Comparison of ENCODE assay signal across 22 mouse cellular contexts in the genomic region with DNA sequence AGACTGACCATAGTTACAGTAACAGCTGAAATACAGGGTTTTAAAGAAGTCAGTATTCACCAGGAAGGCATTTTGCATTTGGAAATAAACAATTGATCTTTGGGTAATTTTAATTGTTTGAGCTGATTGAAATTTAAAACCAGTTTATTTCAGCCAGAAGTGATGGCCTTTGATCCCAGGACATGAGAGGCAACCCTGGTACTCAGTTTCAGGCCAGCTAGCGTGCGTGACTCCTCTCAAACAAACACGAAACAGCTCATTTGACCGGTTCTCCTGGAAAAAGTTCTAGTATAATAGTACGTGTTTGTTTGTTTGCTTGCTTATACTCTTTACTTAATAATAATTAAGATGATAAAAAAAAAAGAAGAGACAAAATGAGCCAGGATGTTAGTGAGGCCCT.
A peak's percentile ranks its signal among the peaks of the same experiment; 100 is the strongest.
DNase-seq lines count a peak whose midpoint lies in the region; TF ChIP-seq lines count a peak whose summit lies in the region.
"Had no signal": no experiment of that assay in that cellular context is flagged by ENCODE, and none has a peak within 500 bp of the region (broad histone marks: within the 10 kb centered on the region; RNA-seq: fewer than 3 reads in every experiment).

No protein-coding gene starts in this region.

- peaks cover 5% of the 10 kb centered on the region for H3K9me3 ChIP-seq in ES-Bruce4 (replicated peaks; ENCODE audit: control insufficient read depth, insufficient read depth, low read length, poor library complexity, severe bottlenecking)
- H3K9me3 ChIP-seq: embryonic facial prominence, embryonic 13.5 days; embryonic facial prominence, embryonic 15.5 days; forebrain, embryonic 10.5 days; forebrain, embryonic 12.5 days had no signal

- no peak for TF ChIP-seq CTCF in heart, adult 2 months (IDR thresholded peaks at IDR 0.05)
- TF ChIP-seq CTCF in kidney, adult 2 months (conservative IDR thresholded peaks at IDR 0.05; ENCODE audit: insufficient read depth, insufficient read length, low read depth, low read length) = no peak
- no peak for TF ChIP-seq CTCF in ES-Bruce4 (IDR thresholded peaks at IDR 0.05; ENCODE audit: low read depth, low read length)

- no peak for TF ChIP-seq POLR2A in heart, adult 2 months (IDR thresholded peaks at IDR 0.05; ENCODE audit: insufficient read depth, low read depth, low read length)
- no peak for TF ChIP-seq POLR2A in kidney, adult 2 months (IDR thresholded peaks at IDR 0.05; ENCODE audit: low read depth, low read length)
- no peak for TF ChIP-seq POLR2A in ES-Bruce4 (IDR thresholded peaks at IDR 0.05; ENCODE audit: insufficient read depth, low read length)

- 95% methylated on average over 5 of the region's 5 CpGs for WGBS in heart, adult 2 months
- 76% methylated on average over 5 of the region's 5 CpGs for WGBS in kidney, adult 2 months

- no peaks in the 10 kb centered on the region for H3K36me3 ChIP-seq in heart, adult 2 months (ENCODE audit: control insufficient read depth, insufficient read depth, low read length)
- H3K36me3 ChIP-seq in kidney, adult 2 months (ENCODE audit: control insufficient read depth, insufficient read depth, low read length) = no peaks in the 10 kb centered on the region
- no peaks in the 10 kb centered on the region for H3K36me3 ChIP-seq in ES-Bruce4 (ENCODE audit: control insufficient read depth, insufficient read depth, low read length, poor library complexity, severe bottlenecking)
- H3K36me3 ChIP-seq: embryonic facial prominence, embryonic 13.5 days; embryonic facial prominence, embryonic 15.5 days; forebrain, embryonic 10.5 days; forebrain, embryonic 12.5 days had no signal

- H3K79me2 ChIP-seq in heart, adult 2 months (replicated peaks; ENCODE audit: control insufficient read depth, insufficient read depth, low read length) = no peaks in the 10 kb centered on the region

- intact Hi-C loops in heart, adult 2 months (cut with DNase I) = loop anchor here (5.0 to 10.0 kb wide), 2 partner anchors 280 to 652 kb away; no protein-coding TSS in a partner anchor

- peaks cover 4% of the 10 kb centered on the region for H3K4me1 ChIP-seq in heart, adult 2 months (ENCODE audit: control insufficient read depth, insufficient read depth, low read length)
- H3K4me1 ChIP-seq in kidney, adult 2 months (ENCODE audit: control insufficient read depth, insufficient read depth, low read length) = no peaks in the 10 kb centered on the region
- peaks cover 3% of the 10 kb centered on the region for H3K4me1 ChIP-seq in ES-Bruce4 (ENCODE audit: control insufficient read depth, insufficient read depth, low read length)
- H3K4me1 ChIP-seq: embryonic facial prominence, embryonic 13.5 days; embryonic facial prominence, embryonic 15.5 days; forebrain, embryonic 10.5 days; forebrain, embryonic 12.5 days had no signal

- no peak overlapping the region for H3K4me3 ChIP-seq in heart, adult 2 months
- H3K4me3 ChIP-seq in kidney, adult 2 months (ENCODE audit: insufficient read depth, low read depth, low read length) = no peak overlapping the region
- no peak overlapping the region for H3K4me3 ChIP-seq in ES-Bruce4 (ENCODE audit: low read depth, low read length)
- H3K4me3 ChIP-seq: embryonic facial prominence, embryonic 13.5 days; embryonic facial prominence, embryonic 15.5 days; erythroblast, embryonic 14.5 days; forebrain, embryonic 10.5 days; forebrain, embryonic 12.5 days had no signal

- peak; percentile 23 for DNase-seq in heart, adult 11 months
- no peak for DNase-seq in heart, adult 2 months
- DNase-seq in kidney, adult 2 months = peak; percentile 11
- no peak for DNase-seq in kidney, postnatal 14 days
- DNase-seq: adrenal gland, adult 2 months; adrenal gland, postnatal 10 days; adrenal gland, postnatal 25 days; B cell, adult 2 months; cerebellum, adult 11 months; cerebellum, adult 18-20 months; cerebellum, adult 8-10 months; cerebellum, adult 9-11 months; cerebellum, postnatal 14 days; cerebellum, postnatal 36 days; embryo, embryonic 11 days had no signal

- no peak overlapping the region for H3K9ac ChIP-seq in heart, adult 2 months (ENCODE audit: low read depth, low read length)
- no peak overlapping the region for H3K9ac ChIP-seq in ES-Bruce4 (ENCODE audit: low read depth, poor library complexity, severe bottlenecking)
- H3K9ac ChIP-seq: embryonic facial prominence, embryonic 13.5 days; embryonic facial prominence, embryonic 15.5 days; forebrain, embryonic 12.5 days had no signal

- H3K27me3 ChIP-seq in heart, adult 2 months (ENCODE audit: control insufficient read depth, insufficient read depth, low read length) = no peaks in the 10 kb centered on the region
- H3K27me3 ChIP-seq in kidney, adult 2 months (replicated peaks; ENCODE audit: control insufficient read depth, insufficient read depth, low read length) = no peaks in the 10 kb centered on the region
- H3K27me3 ChIP-seq in ES-Bruce4 (ENCODE audit: control insufficient read depth, insufficient read depth, low read length, poor library complexity, severe bottlenecking) = no peaks in the 10 kb centered on the region
- H3K27me3 ChIP-seq: CH12.LX; embryonic facial prominence, embryonic 13.5 days; embryonic facial prominence, embryonic 15.5 days; forebrain, embryonic 12.5 days had no signal

- no peak for TF ChIP-seq EP300 in heart, adult 2 months (IDR thresholded peaks at IDR 0.05; ENCODE audit: insufficient read depth, low read depth, low read length)
- no peak for TF ChIP-seq EP300 in ES-Bruce4 (IDR thresholded peaks at IDR 0.05; ENCODE audit: insufficient read depth, low read depth, low read length)

- H3K27ac ChIP-seq in heart, adult 2 months = no peak overlapping the region
- no peak overlapping the region for H3K27ac ChIP-seq in kidney, adult 2 months (ENCODE audit: insufficient read depth, low read depth, low read length)
- peak overlapping the region; percentile 76; the same call in 1 of the 2 replicates for H3K27ac ChIP-seq in ES-Bruce4 (ENCODE audit: insufficient read depth, low read length)
- H3K27ac ChIP-seq: embryonic facial prominence, embryonic 13.5 days; embryonic facial prominence, embryonic 15.5 days; forebrain, embryonic 10.5 days; forebrain, embryonic 12.5 days had no signal

Comparison
In these comparisons a context has a peak if more than half of its experiments do, and no peak if none do; other contexts are left out.
1. DNase-seq: peak in heart, adult 11 months (single experiment) and kidney, adult 2 months (single experiment); none in heart, adult 2 months (0 of 2) and kidney, postnatal 14 days (single experiment).